Mouse (Mus musculus): ENCODE measurements at regions not wholly inside any gene's neighbourhood (a gene's known extent, or its start where the extent isn't known, plus 50 kb on each side); places are given as distances from the start of the nearest gene placed in this dataset.

DNA sequence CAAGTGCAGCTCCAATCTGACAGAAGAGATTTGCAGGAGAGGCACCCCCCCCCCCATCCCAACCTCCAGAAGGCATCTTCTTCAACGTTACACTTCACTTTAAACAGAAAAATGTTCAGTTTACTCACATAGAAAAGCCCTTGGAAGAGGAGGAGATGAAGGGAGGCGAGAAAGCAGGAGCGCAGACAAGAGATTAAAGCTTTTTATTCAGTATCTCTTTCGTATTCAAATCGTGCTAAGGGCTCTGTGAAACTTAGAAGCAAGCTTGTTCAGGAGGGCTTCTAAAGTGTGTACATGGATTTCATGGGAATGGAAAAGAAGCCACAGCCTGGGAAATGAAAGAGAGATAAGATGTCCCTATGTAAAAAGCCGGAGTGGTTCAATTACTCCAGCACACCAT lies 470.2 kb downstream of the Tmem182 start:
- H3K27me3 ChIP-seq: no peaks in the 10 kb centered on the region
- peak overlapping the region; percentile 55 for H3K4me2 ChIP-seq
- no peak for ATAC-seq (ENCODE audit: low FRiP score)
- H3K9ac ChIP-seq: peak overlapping the region; percentile 33
- peak overlapping the region; percentile 92 for H3K27ac ChIP-seq
- peaks cover 47% of the 10 kb centered on the region for H3K4me1 ChIP-seq
- WGBS: 6% methylated on average over 6 of the region's 6 CpGs
- H3K9me3 ChIP-seq: no peaks in the 10 kb centered on the region
- no peaks in the 10 kb centered on the region for H3K36me3 ChIP-seq (replicated peaks)
- H3K4me3 ChIP-seq (replicated peaks): peak overlapping the region; percentile 11; the same call in 1 of the 2 replicates

DNA sequence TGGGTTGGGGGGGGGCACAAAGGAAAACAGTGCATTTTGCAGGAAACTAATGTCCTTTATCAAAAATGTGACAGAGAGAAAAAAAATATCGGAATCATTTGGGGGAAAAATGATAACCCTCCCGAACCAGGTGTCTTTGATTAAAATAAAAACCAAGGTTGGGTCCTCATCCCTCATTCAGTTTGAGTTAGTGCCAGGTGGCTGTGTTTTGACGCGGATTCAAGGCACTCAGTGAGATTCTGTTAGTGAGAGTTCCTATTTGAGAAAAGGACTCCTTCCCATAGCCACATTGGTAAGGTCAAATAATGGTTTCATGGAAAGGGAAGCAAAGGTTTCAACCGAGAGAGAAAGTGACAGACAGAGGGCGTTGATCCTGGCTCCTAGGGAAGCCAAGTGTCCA lies 470.9 kb downstream of the Tmem182 start:
- H3K4me3 ChIP-seq (replicated peaks): no peak overlapping the region
- H3K9ac ChIP-seq: no peak overlapping the region
- H3K4me1 ChIP-seq: peaks cover 41% of the 10 kb centered on the region
- no peak for ATAC-seq (ENCODE audit: low FRiP score)
- H3K36me3 ChIP-seq (replicated peaks): no peaks in the 10 kb centered on the region
- no peaks in the 10 kb centered on the region for H3K9me3 ChIP-seq
- 0 out of 2 replicates have a peak overlapping the region, but pooled peaks have one; percentile 42 for H3K27ac ChIP-seq
- no peak overlapping the region for H3K4me2 ChIP-seq
- WGBS: 38% methylated on average over 6 of the region's 6 CpGs
- no peaks in the 10 kb centered on the region for H3K27me3 ChIP-seq

DNA sequence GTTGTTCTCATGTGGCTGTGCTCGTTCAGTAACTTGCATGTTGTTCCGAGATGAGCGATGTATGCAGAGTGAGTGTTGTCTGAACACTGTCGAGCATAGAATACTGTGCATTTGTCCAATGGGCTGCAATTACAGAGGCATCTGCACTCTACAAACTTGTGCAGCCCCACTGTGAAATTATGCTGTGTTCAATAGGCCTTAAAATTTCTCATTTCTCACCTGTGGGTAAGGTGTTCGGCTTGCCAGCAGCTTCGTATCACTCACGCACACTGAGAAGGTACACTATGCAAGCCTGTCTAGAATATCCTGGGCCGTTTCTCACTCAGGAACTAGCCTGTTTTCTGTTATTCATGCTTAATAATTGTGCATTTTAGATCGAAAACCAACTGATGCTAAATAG lies 479.8 kb downstream of the Tmem182 start:
- Histone ChIP-seq H3K27ac (no peak overlapping the region), H3K4me2 (no peak overlapping the region), H3K4me3 (replicated peaks) (no peak overlapping the region), H3K9me3 (no peaks in the 10 kb centered on the region), H3K36me3 (replicated peaks) (no peaks in the 10 kb centered on the region), H3K9ac (no peak overlapping the region), H3K27me3 (no peaks in the 10 kb centered on the region), H3K4me1 (no peaks in the 10 kb centered on the region)
- ATAC-seq (ENCODE audit: low FRiP score): no peak
- WGBS: 88% methylated on average over 9 of the region's 9 CpGs

DNA sequence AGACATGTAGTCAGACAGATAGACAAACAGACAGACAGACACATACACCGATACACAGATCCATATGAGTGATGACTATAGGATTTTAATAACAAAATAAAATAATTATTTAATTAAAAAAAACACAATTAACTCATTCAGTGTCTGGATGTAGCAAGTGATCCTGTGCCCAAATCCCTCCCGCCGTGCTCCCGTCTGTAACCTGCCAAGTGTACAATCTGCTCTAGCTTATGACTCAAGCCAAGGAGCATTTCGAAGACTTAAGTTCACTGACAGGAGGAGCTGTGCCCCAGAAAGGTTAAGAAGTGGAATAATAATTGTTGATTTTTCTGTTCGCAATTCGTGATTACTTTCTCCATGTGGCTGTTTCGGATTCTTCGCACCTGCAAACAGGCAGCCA lies 480.8 kb downstream of the Tmem182 start:
- Histone ChIP-seq H3K4me1 (no peaks in the 10 kb centered on the region), H3K9me3 (no peaks in the 10 kb centered on the region), H3K9ac (no peak overlapping the region), H3K27ac (no peak overlapping the region), H3K4me3 (replicated peaks) (no peak overlapping the region), H3K27me3 (no peaks in the 10 kb centered on the region), H3K36me3 (replicated peaks) (no peaks in the 10 kb centered on the region), H3K4me2 (no peak overlapping the region)
- WGBS: 92% methylated on average over 9 of the region's 9 CpGs
- ATAC-seq (ENCODE audit: low FRiP score): no peak

DNA sequence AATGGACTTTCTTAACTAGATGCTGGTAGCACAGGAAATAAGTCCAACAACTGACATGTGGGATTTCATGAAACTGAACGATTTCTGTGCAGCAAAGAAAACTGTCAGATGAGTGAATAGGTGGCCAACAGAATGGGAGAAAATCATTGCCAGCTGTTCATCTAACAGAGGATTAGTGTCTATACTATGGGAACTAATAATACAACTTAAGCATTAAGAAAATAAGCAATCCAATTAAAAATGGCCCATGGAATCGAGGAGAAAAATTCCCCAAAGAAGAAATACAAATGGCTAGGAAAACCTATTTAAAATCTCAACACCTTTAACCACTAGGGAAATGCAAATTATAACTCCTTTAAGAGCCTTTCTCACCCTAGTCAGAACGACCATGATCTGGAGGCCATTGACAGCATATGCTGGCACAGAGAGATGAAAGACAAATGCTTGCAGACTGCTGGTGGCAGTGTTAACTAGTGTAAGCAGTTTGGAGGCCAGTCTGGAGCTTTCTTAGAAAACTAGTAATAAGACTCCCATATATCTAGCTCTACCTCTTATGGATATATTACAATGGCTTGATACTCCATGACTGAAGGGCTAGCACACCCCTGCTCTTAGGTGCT lies 521.6 kb downstream of the Tmem182 start:
- no peak overlapping the region for H3K4me3 ChIP-seq (replicated peaks)
- no peak overlapping the region for H3K27ac ChIP-seq
- WGBS: 11% methylated on average over 3 of the region's 3 CpGs
- H3K9ac ChIP-seq: no peak overlapping the region
- H3K36me3 ChIP-seq (replicated peaks): no peaks in the 10 kb centered on the region
- ATAC-seq (ENCODE audit: low FRiP score): peak; percentile 79; the same call in 1 of the 2 replicates
- no peaks in the 10 kb centered on the region for H3K27me3 ChIP-seq
- H3K4me1 ChIP-seq: no peaks in the 10 kb centered on the region
- H3K9me3 ChIP-seq: no peaks in the 10 kb centered on the region
- no peak overlapping the region for H3K4me2 ChIP-seq

DNA sequence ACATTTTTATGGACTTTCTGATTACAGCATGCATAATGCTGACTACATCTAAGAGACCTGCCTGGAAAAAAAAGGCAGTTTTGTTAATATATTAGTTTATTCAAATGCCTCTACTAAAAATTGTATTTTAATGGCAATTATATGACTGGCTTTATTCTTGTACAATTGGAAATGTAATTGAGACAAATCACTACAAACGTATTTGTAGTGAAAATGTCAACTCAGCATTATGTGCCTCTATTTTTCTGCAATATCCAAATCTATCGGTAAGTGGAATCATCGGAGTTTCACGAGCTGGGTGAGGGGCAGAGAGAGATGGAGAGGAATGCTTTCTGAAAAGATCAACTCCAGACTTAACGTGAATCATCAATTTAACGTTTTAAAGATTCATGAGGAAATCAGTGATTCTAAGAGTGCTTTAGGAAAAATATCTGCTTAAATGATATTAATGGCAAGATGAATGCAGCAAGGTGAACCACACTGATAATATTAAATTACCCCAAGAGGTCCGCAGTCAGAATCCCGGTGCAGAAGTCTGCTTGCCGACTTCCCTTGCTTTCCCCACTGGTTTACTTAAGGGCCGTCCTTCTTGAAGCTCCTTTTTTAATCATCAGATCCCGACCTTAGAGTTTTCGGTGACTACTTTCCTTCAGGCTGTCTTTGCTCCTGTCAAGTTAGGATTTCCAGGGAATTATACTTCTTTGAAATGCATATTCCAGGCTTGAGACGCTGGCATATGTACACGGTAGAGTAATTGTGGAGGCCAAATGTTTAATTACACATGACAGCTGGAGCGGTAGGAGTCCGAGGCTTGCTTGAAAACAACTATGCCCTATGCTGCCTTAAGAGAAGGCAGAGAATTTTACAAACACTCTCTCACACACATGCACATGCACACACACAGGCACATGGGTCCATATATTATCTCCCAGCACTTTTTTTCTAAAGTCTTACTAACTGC lies 544.7 kb downstream of the Tmem182 start:
- Histone ChIP-seq H3K4me2 (no peak overlapping the region), H3K4me3 (replicated peaks) (no peak overlapping the region), H3K27ac (no peak overlapping the region), H3K9ac (no peak overlapping the region), H3K36me3 (replicated peaks) (no peaks in the 10 kb centered on the region), H3K9me3 (no peaks in the 10 kb centered on the region), H3K27me3 (no peaks in the 10 kb centered on the region), H3K4me1 (peaks cover 4% of the 10 kb centered on the region; the same call in 1 of the 2 replicates)
- 67% methylated on average over 16 of the region's 16 CpGs for WGBS
- ATAC-seq (ENCODE audit: low FRiP score): no peak

DNA sequence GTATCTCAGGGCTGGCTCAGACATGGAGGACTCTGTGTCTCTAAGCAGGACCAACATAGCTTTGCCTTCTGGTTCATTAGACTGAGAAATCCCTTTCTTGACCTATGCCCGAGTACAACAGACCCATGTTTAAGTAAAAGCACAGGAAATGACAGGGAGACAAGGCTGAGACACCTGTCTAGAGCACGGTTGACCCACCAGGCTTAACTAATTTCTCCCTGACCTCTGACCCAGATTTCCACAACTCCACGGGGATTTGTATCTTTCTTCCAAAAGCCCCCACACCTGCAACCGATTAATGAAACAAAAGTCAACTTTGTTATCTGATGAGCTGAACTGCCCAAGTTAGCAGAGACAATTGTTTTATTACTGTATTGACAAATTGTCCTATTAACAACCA lies 553.7 kb downstream of the Tmem182 start:
- H3K27me3 ChIP-seq: no peaks in the 10 kb centered on the region; the same call in 1 of the 2 replicates
- 10% methylated on average over 4 of the region's 4 CpGs for WGBS
- H3K27ac ChIP-seq: no peak overlapping the region
- peaks cover 5% of the 10 kb centered on the region; the same call in 1 of the 2 replicates for H3K4me1 ChIP-seq
- H3K9ac ChIP-seq: no peak overlapping the region
- H3K36me3 ChIP-seq (replicated peaks): no peaks in the 10 kb centered on the region
- no peaks in the 10 kb centered on the region for H3K9me3 ChIP-seq
- H3K4me3 ChIP-seq (replicated peaks): no peak overlapping the region
- H3K4me2 ChIP-seq: no peak overlapping the region
- no peak for ATAC-seq (ENCODE audit: low FRiP score)

DNA sequence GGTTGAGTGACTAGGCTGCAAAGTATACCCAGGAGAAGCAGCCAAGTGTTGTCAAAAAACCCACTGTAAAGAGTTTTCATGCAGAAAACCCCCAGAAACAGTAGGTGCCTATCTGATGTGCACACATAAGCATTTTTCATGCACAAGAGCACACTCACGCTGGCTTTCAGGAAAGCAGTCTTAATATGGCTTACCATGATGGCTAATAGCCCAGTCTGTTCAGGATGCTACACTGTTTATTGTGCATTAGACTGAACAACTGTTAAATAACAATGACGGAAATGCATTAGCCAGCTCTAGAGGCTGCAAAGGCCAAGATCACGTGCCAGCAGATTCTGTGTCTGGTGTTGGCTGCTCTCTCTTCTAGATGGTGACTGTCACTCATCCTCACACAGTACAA lies 556.1 kb downstream of the Tmem182 start:
- Histone ChIP-seq H3K9me3 (no peaks in the 10 kb centered on the region), H3K36me3 (replicated peaks) (no peaks in the 10 kb centered on the region), H3K4me2 (no peak overlapping the region), H3K9ac (no peak overlapping the region), H3K27ac (no peak overlapping the region), H3K4me3 (replicated peaks) (no peak overlapping the region), H3K4me1 (peaks cover 5% of the 10 kb centered on the region; the same call in 1 of the 2 replicates), H3K27me3 (no peaks in the 10 kb centered on the region; the same call in 1 of the 2 replicates)
- ATAC-seq (ENCODE audit: low FRiP score): no peak
- 77% methylated on average over 3 of the region's 3 CpGs for WGBS

DNA sequence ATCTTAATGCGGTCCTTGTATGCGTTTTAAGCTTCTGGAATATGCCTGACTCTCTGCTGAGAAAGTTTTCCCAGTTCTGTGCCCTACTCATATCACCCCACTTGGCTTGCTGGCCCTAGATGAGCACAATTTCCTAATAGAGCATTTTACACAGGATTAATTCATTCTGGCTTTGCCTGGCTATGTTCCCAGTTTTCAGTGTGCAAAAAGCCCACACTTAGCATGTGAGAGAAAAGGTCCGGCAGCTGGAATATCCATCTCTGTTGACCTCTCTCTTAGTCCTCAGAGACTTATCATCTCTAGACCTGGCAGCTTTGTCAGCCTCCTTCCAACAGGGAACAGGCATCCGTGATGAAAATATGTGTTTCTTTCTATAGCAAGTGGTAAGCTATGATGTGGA lies 574.6 kb downstream of the Tmem182 start:
- WGBS: 75% methylated on average over 4 of the region's 4 CpGs
- Histone ChIP-seq H3K27ac (no peak overlapping the region), H3K4me1 (peaks cover 5% of the 10 kb centered on the region; the same call in 1 of the 2 replicates), H3K4me3 (replicated peaks) (no peak overlapping the region), H3K4me2 (no peak overlapping the region), H3K9me3 (no peaks in the 10 kb centered on the region), H3K27me3 (no peaks in the 10 kb centered on the region), H3K36me3 (replicated peaks) (no peaks in the 10 kb centered on the region), H3K9ac (no peak overlapping the region)
- ATAC-seq (ENCODE audit: low FRiP score): no peak

DNA sequence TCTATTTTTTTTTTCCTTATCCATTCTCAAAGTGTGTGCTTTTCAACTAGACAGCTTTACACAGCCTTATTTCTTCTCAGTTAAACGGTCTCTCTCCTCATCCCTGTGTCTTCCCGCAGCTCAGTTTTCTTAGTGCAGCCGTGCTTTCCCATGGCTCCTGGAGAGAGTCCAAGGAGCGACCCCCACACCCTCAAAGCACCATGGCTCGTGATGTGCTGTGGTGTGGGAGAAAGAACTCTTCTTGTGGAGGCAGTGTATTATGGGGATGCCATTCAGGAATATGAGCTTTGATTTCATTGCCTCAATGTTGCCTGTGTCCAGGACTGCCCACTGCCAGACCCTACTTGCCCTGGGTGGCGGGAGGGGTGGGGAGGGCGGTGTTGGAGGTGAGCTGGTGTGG lies 576.1 kb downstream of the Tmem182 start:
- no peak for ATAC-seq (ENCODE audit: low FRiP score)
- no peak overlapping the region for H3K4me2 ChIP-seq
- H3K27ac ChIP-seq: no peak overlapping the region
- H3K36me3 ChIP-seq (replicated peaks): no peaks in the 10 kb centered on the region
- H3K9ac ChIP-seq: no peak overlapping the region
- H3K27me3 ChIP-seq: no peaks in the 10 kb centered on the region
- 82% methylated on average over 7 of the region's 7 CpGs for WGBS
- H3K4me1 ChIP-seq: peaks cover 5% of the 10 kb centered on the region; the same call in 1 of the 2 replicates
- H3K9me3 ChIP-seq: no peaks in the 10 kb centered on the region
- no peak overlapping the region for H3K4me3 ChIP-seq (replicated peaks)

DNA sequence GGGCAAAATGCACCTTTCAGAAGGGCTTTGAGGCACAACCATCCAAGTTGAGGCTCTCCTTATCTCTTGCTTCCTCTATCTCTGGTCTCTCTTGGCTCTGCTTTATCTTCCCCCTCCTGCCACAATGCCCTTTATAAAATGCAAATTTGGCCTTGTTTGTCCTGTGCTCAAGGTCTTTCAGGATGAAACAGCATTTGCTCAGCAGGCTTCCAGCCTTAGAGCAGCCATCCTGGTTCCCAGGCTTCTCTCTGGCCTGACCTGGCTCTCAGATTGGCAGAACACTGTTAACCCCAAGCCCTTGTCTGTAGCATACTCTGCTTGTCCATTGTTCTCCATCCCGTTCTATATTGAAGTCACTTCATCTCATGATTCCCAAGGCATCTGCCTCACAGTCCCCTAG lies 579.3 kb downstream of the Tmem182 start:
- Histone ChIP-seq H3K9ac (no peak overlapping the region), H3K27ac (no peak overlapping the region), H3K4me1 (peaks cover 18% of the 10 kb centered on the region), H3K9me3 (no peaks in the 10 kb centered on the region), H3K36me3 (replicated peaks) (no peaks in the 10 kb centered on the region), H3K4me2 (no peak overlapping the region), H3K4me3 (replicated peaks) (no peak overlapping the region), H3K27me3 (no peaks in the 10 kb centered on the region)
- ATAC-seq (ENCODE audit: low FRiP score): no peak
- WGBS: 9% methylated on average over 1 of the region's 1 CpGs

DNA sequence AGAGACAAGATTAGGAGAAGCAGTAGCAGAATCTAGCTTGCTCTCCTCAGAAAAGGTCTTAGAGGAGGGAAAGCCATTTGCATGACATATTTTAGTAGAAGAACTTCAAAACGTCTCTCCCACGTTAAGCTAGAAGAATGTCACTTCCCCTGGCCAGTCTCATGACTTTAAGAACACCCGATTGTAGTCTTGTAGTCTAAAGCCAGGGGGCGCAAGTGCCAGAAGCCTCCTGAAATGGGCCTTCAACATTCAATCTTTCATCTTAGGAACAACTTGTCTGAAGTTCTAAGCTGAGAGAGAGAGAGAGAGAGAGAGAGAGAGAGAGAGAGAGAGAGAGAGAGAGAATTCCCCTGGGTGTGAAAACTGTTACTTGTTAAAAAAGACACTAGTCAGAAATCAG lies 581.0 kb downstream of the Tmem182 start:
- Histone ChIP-seq H3K4me3 (replicated peaks) (no peak overlapping the region), H3K9me3 (no peaks in the 10 kb centered on the region), H3K27ac (no peak overlapping the region), H3K27me3 (no peaks in the 10 kb centered on the region), H3K36me3 (replicated peaks) (no peaks in the 10 kb centered on the region), H3K4me2 (no peak overlapping the region), H3K4me1 (peaks cover 30% of the 10 kb centered on the region), H3K9ac (no peak overlapping the region)
- no peak for ATAC-seq (ENCODE audit: low FRiP score)
- 54% methylated on average over 4 of the region's 4 CpGs for WGBS

Data from forebrain, embryonic 12.5 days (tissue).